Mouse (Mus musculus): ENCODE results near the gene Parp3. TPM values are rescaled to one million over a fixed set of nuclear protein-coding genes. Genes with fewer than 3 reads are reported as not detected.

Parp3 gene
- total and polyA plus RNA-seq, 3 experiments = 2.2 to 5.0 TPM; not detected in 1

GRCm38 (mm10) chr9:106448498-106449031, 28.2 kb downstream of the Parp3 start (continued):
- TF ChIP-seq MAX (IDR thresholded peaks at IDR 0.05; ENCODE audit: low read length) (peak; percentile 63), ETS1 (IDR thresholded peaks at IDR 0.05; ENCODE audit: low read depth, low read length) (no peak), UBTF (IDR thresholded peaks at IDR 0.05; ENCODE audit: borderline replicate concordance, insufficient read depth, low read depth, low read length) (no peak), ELF1 (IDR thresholded peaks at IDR 0.05; ENCODE audit: low read depth, low read length) (peak; percentile 41; the same call in 1 of the 2 replicates), MAFK (IDR thresholded peaks at IDR 0.05; ENCODE audit: borderline replicate concordance, low read depth, low read length) (no peak), E2F4 (IDR thresholded peaks at IDR 0.05; ENCODE audit: borderline replicate concordance, low read depth, low read length) (no peak), ZC3H11A (IDR thresholded peaks at IDR 0.05; ENCODE audit: low read depth, low read length) (no peak), SMC3 (IDR thresholded peaks at IDR 0.05; ENCODE audit: low read depth, low read length) (peak; percentile 32; the same call in 1 of the 2 replicates), USF2 (IDR thresholded peaks at IDR 0.05; ENCODE audit: borderline replicate concordance in 1 of 2, insufficient read depth in 1 of 2, low read depth in 1 of 2, low read length in 2 of 2) (no peak), CHD2 (IDR thresholded peaks at IDR 0.05; ENCODE audit: low read length) (no peak), TCF12 (IDR thresholded peaks at IDR 0.05; ENCODE audit: low read depth, low read length) (no peak)

DNA sequence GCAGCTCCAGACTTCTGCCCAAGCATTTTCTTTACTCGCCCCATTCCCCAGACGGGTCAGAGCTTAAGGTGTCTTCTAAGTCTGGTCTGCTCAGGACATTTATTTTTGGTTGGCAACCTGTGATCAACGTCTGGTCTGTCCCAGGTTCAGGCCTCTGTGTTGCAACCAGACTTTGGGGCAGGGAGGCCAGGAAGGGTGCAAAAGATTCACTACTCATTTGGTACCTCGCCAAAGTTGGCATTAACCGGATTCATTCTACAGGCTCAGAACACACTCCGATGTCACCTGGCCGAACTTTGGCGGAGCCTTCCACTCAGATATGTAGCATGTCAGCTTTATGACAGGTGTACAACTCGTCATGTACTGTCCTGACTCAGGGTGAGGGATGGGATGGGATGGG, 28.8 kb downstream of the Parp3 start:
- Histone ChIP-seq H3K4me1 (ENCODE audit: control insufficient read depth in 1 of 2, insufficient read depth in 2 of 2, low read length in 2 of 2) (peaks cover 0 to 9% of the 10 kb centered on the region in 2 experiments; a peak in 2 of 4 replicates), H3K27ac (ENCODE audit: control insufficient read depth, low read depth, low read length) (no peak overlapping the region), H3K79me2 (ENCODE audit: control insufficient read depth, insufficient read depth, low read length, poor library complexity) (peaks cover 3% of the 10 kb centered on the region; the same call in 1 of the 2 replicates), H3K27me3 (ENCODE audit: control insufficient read depth in 1 of 2, insufficient read depth in 2 of 2, low read length in 2 of 2) (no peaks in the 10 kb centered on the region), H3K9ac (ENCODE audit: control insufficient read depth, low read depth, low read length, poor library complexity, severe bottlenecking) (0 out of 2 replicates have a peak overlapping the region, but pooled peaks have one; percentile 21), H3K4me3 (ENCODE audit: control insufficient read depth in 1 of 2, insufficient read depth in 1 of 2, low read depth in 2 of 2, low read length in 2 of 2) (peak overlapping the region; percentile 70 to 96), H3K9me3 (replicated peaks; ENCODE audit: insufficient read depth, low read length) (no peaks in the 10 kb centered on the region), H3K36me3 (ENCODE audit: control insufficient read depth in 1 of 2, insufficient read depth in 2 of 2, low read length in 2 of 2) (peaks cover 0 to 4% of the 10 kb centered on the region in 2 experiments; a peak in 2 of 4 replicates)
- DNase-seq (ENCODE audit: low read depth, low spot score) = no peak
- TF ChIP-seq MAZ (IDR thresholded peaks at IDR 0.05; ENCODE audit: low read depth, low read length) (no peak), ZMIZ1 (IDR thresholded peaks at IDR 0.05; ENCODE audit: low read depth, low read length) (no peak), CHD1 (IDR thresholded peaks at IDR 0.05; ENCODE audit: low read depth, low read length) (no peak), UBTF (IDR thresholded peaks at IDR 0.05; ENCODE audit: borderline replicate concordance, insufficient read depth, low read depth, low read length) (no peak), MEF2A (IDR thresholded peaks at IDR 0.05; ENCODE audit: extremely low read depth, insufficient replicate concordance, low read depth, low read length, poor library complexity, severe bottlenecking) (no peak), KAT2A (conservative IDR thresholded peaks at IDR 0.05; ENCODE audit: low read depth, low read length) (no peak), ZNF384 (IDR thresholded peaks at IDR 0.05; ENCODE audit: low read depth, low read length) (no peak), ZC3H11A (IDR thresholded peaks at IDR 0.05; ENCODE audit: low read depth, low read length) (no peak), USF1 (IDR thresholded peaks at IDR 0.05; ENCODE audit: low read depth, low read length) (no peak), TCF12 (IDR thresholded peaks at IDR 0.05; ENCODE audit: low read depth, low read length) (no peak)
